Mouse (Mus musculus) ES-E14 (cell line): Measurements from ENCODE around the gene Ahnak2. TPM values are rescaled to one million over a fixed set of nuclear protein-coding genes. Genes with fewer than 3 reads are reported as not detected.

Source experiments
- DNase-seq: peaks from one replicate; pipeline ENCODE4 v3.0.0-alpha.2; 2013; ENCODE audit warnings: low read depth, low spot score
- H3K27ac ChIP-seq: 2 replicates; pipeline ENCODE4 v1.5.1; 2012; ENCODE audit warnings: low read depth, mild to moderate bottlenecking, low read length, moderate library complexity, mixed read lengths; ENCODE audit not compliant: poor library complexity, insufficient read depth, severe bottlenecking
- H3K36me3 ChIP-seq: 2 replicates; pipeline ENCODE4 v1.6.1; 2012; ENCODE audit warnings: mild to moderate bottlenecking, low read length, moderate library complexity, mixed read lengths; ENCODE audit not compliant: control insufficient read depth, poor library complexity, insufficient read depth, severe bottlenecking
- H3K4me1 ChIP-seq, 2 experiments: fragments of 150-350 bp in 1 of 2; sonication (generic) in 1 of 2; 2 replicates each; pipeline ENCODE4 v1.6.1; 2012; ENCODE audit warnings: low read length in 2 of 2, mild to moderate bottlenecking in 1 of 2, mixed read lengths in 1 of 2; ENCODE audit not compliant: control insufficient read depth in 2 of 2, insufficient read depth in 2 of 2, poor library complexity in 1 of 2
- H3K4me3 ChIP-seq, 2 experiments: fragments of 150-350 bp in 1 of 2; sonication (generic) in 1 of 2; 2 replicates each; pipeline ENCODE4 v1.5.1; 2012; ENCODE audit warnings: low read length in 2 of 2, low read depth in 1 of 2, mild to moderate bottlenecking in 1 of 2, mixed read lengths in 1 of 2; ENCODE audit not compliant: insufficient read depth in 1 of 2, poor library complexity in 1 of 2, severe bottlenecking in 1 of 2
- H3K9ac ChIP-seq: 2 replicates; pipeline ENCODE4 v1.6.1; 2012; ENCODE audit warnings: low read depth, mild to moderate bottlenecking, low read length, mixed read lengths; ENCODE audit not compliant: poor library complexity, insufficient read depth, severe bottlenecking
- H3K9me3 ChIP-seq: fragments of 150-350 bp; sonication (generic); 2 replicates; pipeline ENCODE4 v1.6.1; 2012; ENCODE audit warnings: low read depth, mild to moderate bottlenecking, low read length; ENCODE audit not compliant: control insufficient read depth, insufficient read depth
- CHD2 ChIP-seq: IDR thresholded peaks from 2 replicates; pipeline ENCODE4 v1.6.1; 2014; ENCODE audit warnings: mild to moderate bottlenecking, low read depth, low read length, inconsistent platforms
- HCFC1 ChIP-seq: IDR thresholded peaks from 2 replicates; pipeline ENCODE4 v1.6.1; 2012; ENCODE audit warnings: low read length, inconsistent platforms, borderline replicate concordance; ENCODE audit not compliant: insufficient read depth
- MAFK ChIP-seq: IDR thresholded peaks from 2 replicates; pipeline ENCODE4 v1.6.1; 2014; ENCODE audit warnings: mild to moderate bottlenecking, low read depth, low read length, inconsistent platforms; ENCODE audit not compliant: insufficient read depth
- ZC3H11A ChIP-seq: IDR thresholded peaks from 2 replicates; pipeline ENCODE4 v1.6.1; 2012; ENCODE audit warnings: low read depth, mild to moderate bottlenecking, inconsistent platforms, low read length, borderline replicate concordance
- ZNF384 ChIP-seq: IDR thresholded peaks from 2 replicates; pipeline ENCODE4 v1.6.1; 2012; ENCODE audit warnings: low read depth, low read length, inconsistent platforms
- in situ Hi-C, 2 experiments: fragments of 600-800 bp; cut with MboI; formaldehyde crosslinking; loops; one replicate each; pipeline ENCODE4 v1.15.1; 2025; ENCODE audit warnings: low sequenced_read_pairs in 2 of 2, inconsistent platforms in 1 of 2; ENCODE audit not compliant: unreplicated experiment in 2 of 2
- total RNA-seq: library from RNA; depleted of rRNA; stranded (reverse); fragments of 300-350 nt; gene quantifications from 2 replicates; pipeline ENCODE4 v1.2.3, GENCODE M21; 2012

Ahnak2 gene
- total RNA-seq, 1 experiment: 22.8 TPM

DNA sequence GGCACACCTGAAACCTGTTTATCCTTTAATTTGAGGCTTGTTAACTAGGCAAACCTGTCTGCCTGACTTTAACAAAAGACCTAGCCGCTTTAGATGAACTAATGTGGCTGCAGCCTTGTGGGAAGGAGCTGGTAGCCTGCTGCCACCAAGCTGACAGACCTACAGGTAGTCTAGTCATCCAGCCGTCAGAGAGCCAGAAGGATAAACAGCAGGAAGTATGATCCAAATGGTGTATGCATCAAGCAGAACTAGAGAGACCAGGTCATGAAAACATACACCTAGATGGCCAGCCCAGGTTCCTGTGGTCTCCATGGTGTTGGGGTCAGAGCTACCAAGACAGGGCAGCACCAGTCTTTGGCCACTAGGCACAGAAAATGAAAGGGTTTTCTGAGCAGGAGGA, 32.6 kb upstream of the Ahnak2 start:
- TF ChIP-seq HCFC1 (no peak), ZNF384 (no peak), MAFK (no peak), ZC3H11A (no peak), CHD2 (no peak)
- H3K4me3 ChIP-seq: no peak overlapping the region
- no peak for DNase-seq
- H3K9ac ChIP-seq: no peak overlapping the region
- peaks cover 4% of the 10 kb centered on the region; the same call in 1 of the 2 replicates for H3K36me3 ChIP-seq
- in situ Hi-C loops: no loop called here
- H3K9me3 ChIP-seq: no peaks in the 10 kb centered on the region
- H3K27ac ChIP-seq: no peak overlapping the region
- H3K4me1 ChIP-seq: peaks cover 0 to 13% of the 10 kb centered on the region in 2 experiments; a peak in 3 of 4 replicates

DNA sequence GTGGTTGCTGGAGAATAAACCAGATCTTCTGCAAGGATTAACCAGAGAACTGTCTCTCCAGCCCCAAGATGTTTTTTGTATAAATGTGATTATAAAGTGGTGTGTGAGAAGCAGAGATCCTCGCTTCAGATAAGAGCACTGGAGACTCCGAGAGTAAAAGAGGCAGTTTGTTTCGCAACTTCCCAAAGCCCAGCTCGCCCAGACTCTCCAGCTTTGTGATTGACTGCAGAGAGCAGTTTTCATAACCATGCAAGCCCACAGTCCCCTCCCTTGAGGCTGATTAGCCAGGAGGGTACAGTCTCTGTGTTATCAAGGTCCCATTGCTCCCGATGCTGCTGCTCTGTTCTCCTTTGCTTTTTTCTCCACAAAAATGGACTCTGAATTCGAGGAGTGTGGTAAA, 31.1 kb upstream of the Ahnak2 start:
- no peak overlapping the region for H3K4me3 ChIP-seq
- in situ Hi-C loops: no loop called here
- H3K9me3 ChIP-seq: no peaks in the 10 kb centered on the region
- no peak for TF ChIP-seq CHD2
- no peak for TF ChIP-seq MAFK
- TF ChIP-seq ZC3H11A: no peak
- no peak for TF ChIP-seq HCFC1
- TF ChIP-seq ZNF384: no peak
- no peak for DNase-seq
- H3K27ac ChIP-seq: no peak overlapping the region
- no peak overlapping the region for H3K9ac ChIP-seq
- H3K36me3 ChIP-seq: peaks cover 4% of the 10 kb centered on the region; the same call in 1 of the 2 replicates
- peaks cover 0 to 13% of the 10 kb centered on the region in 2 experiments; a peak in 3 of 4 replicates for H3K4me1 ChIP-seq

DNA sequence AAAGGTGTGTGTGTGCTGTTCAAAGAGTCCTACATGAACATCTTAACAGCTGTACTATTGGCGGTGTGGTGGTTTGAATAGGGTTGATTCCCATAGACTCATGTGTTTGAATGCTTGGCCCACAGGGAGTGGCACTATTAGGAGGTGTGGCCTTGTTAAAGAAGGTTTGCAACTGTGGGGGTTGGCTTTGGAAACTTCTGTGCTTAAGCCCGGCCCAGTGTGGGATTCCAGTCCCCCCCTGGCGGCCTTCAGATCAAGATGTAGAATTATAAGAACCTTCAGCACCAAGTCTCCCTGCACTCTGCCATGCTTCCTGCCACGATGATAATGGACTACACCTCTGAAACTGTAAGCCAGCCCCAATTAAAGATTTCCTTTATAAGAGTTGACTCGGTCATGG, 30.0 kb upstream of the Ahnak2 start:
- Histone ChIP-seq H3K9me3 (no peaks in the 10 kb centered on the region), H3K27ac (no peak overlapping the region), H3K4me3 (no peak overlapping the region), H3K9ac (no peak overlapping the region), H3K36me3 (peaks cover 12% of the 10 kb centered on the region), H3K4me1 (peaks cover 3 to 19% of the 10 kb centered on the region in 2 experiments; a peak in 3 of 4 replicates)
- no peak for DNase-seq
- no peak for TF ChIP-seq HCFC1
- no peak for TF ChIP-seq CHD2
- TF ChIP-seq ZC3H11A: no peak
- no peak for TF ChIP-seq MAFK
- TF ChIP-seq ZNF384: no peak
- in situ Hi-C loops: no loop called here

DNA sequence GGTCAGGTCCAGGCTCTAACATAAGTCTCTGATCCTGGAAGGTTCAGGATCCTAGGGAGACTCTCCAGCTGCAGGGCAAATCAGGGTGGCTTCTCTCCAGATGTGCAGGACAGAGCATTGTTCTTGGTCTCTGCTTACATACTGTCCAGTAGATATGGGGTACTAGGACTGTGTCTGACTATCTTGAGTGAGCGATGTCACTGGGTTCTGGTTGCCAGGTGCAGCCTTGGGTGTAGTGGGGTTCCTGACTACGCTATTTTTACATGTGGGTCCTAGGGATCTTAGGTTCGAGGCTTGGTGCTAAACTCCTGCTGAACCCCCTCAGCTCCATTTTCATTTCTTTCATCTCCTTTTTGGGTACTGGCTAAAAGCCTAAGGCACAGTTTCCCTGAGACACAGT, 28.1 kb upstream of the Ahnak2 start:
- TF ChIP-seq MAFK (no peak), CHD2 (no peak), ZC3H11A (no peak), ZNF384 (no peak), HCFC1 (no peak)
- Histone ChIP-seq H3K4me1 (peaks cover 8 to 21% of the 10 kb centered on the region in 2 experiments), H3K9me3 (no peaks in the 10 kb centered on the region), H3K27ac (no peak overlapping the region), H3K9ac (peak overlapping the region; percentile 27; the same call in 1 of the 2 replicates), H3K4me3 (peak overlapping the region; percentile 77 to 97; a peak in 3 of 4 replicates), H3K36me3 (peaks cover 20% of the 10 kb centered on the region)
- in situ Hi-C loops: no loop called here
- no peak for DNase-seq

DNA sequence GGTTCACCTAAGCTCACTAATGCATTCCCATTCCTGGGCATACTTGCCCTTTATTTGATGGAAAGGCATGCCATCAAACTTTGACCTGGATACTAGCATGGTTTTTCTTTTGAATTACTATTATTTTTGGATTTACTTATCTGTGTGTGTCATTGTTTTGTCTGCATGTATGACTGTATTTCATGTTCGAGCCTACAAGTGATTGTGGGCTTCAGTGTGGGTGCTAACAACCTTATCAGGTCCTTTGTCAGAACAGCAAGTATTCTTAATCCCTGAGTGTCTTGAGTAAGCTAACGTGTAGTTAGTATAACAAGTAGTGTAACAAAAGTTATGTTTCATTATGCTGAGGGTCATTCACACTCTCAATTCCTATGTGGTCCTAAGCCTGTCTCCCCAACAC, 27.7 kb upstream of the Ahnak2 start:
- in situ Hi-C loops: no loop called here
- Histone ChIP-seq H3K4me3 (peak overlapping the region; percentile 77 to 97), H3K9me3 (no peaks in the 10 kb centered on the region), H3K27ac (no peak overlapping the region; the same call in 1 of the 2 replicates), H3K9ac (peak overlapping the region; percentile 75), H3K4me1 (peaks cover 8 to 21% of the 10 kb centered on the region in 2 experiments), H3K36me3 (peaks cover 22% of the 10 kb centered on the region)
- TF ChIP-seq HCFC1: no peak
- no peak for DNase-seq
